Comparison of ENCODE assay signal across 15 mouse cellular contexts in the genomic region with DNA sequence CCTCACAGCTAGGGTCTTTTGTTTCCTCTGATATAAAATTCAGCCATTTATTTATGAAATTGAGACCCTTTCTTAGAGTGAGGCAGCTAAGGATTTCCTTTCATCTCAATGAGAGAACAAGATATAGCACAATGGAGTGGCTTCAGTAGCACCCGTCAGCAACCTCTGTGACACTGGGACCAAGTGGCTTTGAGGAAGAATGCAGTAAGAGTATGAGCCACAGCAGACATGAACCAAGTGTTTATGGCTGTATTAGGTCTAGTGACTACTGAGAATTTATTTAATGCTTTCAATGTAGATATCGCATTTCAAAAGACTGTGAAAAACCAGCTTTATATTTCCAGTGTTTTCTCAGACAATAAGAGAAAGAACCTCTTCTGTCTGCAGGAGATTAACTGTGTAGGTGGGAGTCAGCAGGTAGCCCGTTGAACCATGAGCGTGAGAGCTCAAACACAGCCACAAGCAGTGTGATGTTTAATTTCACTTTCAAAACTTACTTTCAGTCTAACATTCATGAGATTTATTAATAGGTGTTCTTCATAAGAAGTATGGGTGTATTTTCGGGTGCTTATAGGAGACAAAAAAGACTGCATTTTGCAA.
"Had no signal": no experiment of that assay in that cellular context is flagged by ENCODE, and none has a peak within 500 bp of the region (broad histone marks: within the 10 kb centered on the region; RNA-seq: fewer than 3 reads in every experiment).

No protein-coding gene starts in this region.

- H3K9me3 ChIP-seq: lung, embryonic 15.5 days; megakaryocyte, embryonic 14.5 days; midbrain, embryonic 13.5 days; midbrain, embryonic 15.5 days; neural tube, embryonic 12.5 days had no signal

- ATAC-seq: lung, postnatal 0 days; midbrain, embryonic 13.5 days; midbrain, embryonic 15.5 days had no signal

- H3K27ac ChIP-seq: lung, embryonic 15.5 days; macrophage; midbrain, embryonic 13.5 days; midbrain, embryonic 15.5 days; neural tube, embryonic 12.5 days had no signal

- H3K36me3 ChIP-seq: lung, embryonic 15.5 days; midbrain, embryonic 13.5 days; midbrain, embryonic 15.5 days; neural tube, embryonic 12.5 days had no signal

- H3K4me1 ChIP-seq: lung, embryonic 15.5 days; midbrain, embryonic 13.5 days; midbrain, embryonic 15.5 days; neural tube, embryonic 12.5 days had no signal

- H3K27me3 ChIP-seq: lung, embryonic 15.5 days; megakaryocyte, embryonic 14.5 days; midbrain, embryonic 13.5 days; midbrain, embryonic 15.5 days; neural tube, embryonic 12.5 days had no signal

- DNase-seq: lung, adult 2 months; lung, postnatal 14 days; lung, postnatal 36 days; right cerebral cortex, postnatal 14 days; thymus, adult 18-20 months; thymus, postnatal 14 days; thymus, postnatal 36 days had no signal

- H3K4me2 ChIP-seq: lung, embryonic 15.5 days; midbrain, embryonic 11.5 days; midbrain, embryonic 13.5 days; midbrain, embryonic 15.5 days; neural tube, embryonic 12.5 days had no signal

- H3K4me3 ChIP-seq: lung, embryonic 15.5 days; megakaryocyte, embryonic 14.5 days; midbrain, embryonic 13.5 days; midbrain, embryonic 15.5 days; neural tube, embryonic 12.5 days had no signal

- H3K9ac ChIP-seq: lung, embryonic 15.5 days; midbrain, embryonic 13.5 days; midbrain, embryonic 15.5 days; neural tube, embryonic 12.5 days had no signal
